Mouse (Mus musculus): ENCODE measurements around the gene Mrgbp.

GRCm38 (mm10) chr2:180533237-180533636 lies 47.9 kb upstream of the Mrgbp start:
- TF ChIP-seq CTCF (IDR thresholded peaks at IDR 0.05; ENCODE audit: extremely low read depth, insufficient read depth, insufficient read length, insufficient replicate concordance) (no peak), POLR2A (IDR thresholded peaks at IDR 0.05; ENCODE audit: low read depth, low read length) (no peak)
